Mouse (Mus musculus) stomach, postnatal 0 days (tissue): ENCODE results near the gene A4galt. TPM values are rescaled to one million over a fixed set of nuclear protein-coding genes. Genes with fewer than 3 reads are reported as not detected.
A peak's percentile ranks its signal among the peaks of the same experiment; 100 is the strongest.

Experiments
- ATAC-seq: fragments of 200-750 bp; cut with Nextera tagmentation; 2 replicates; pipeline ENCODE4 v1.8.0; 2017; ENCODE audit not compliant: low FRiP score, low TSS enrichment
- DNase-seq: peaks from one replicate; pipeline ENCODE4 v3.0.0-alpha.2; 2016; ENCODE audit warnings: low spot score
- H3K27ac ChIP-seq: fragments of 300-500 bp; sonication (generic); replicated peaks from 2 replicates; pipeline ENCODE4 v1.5.1; 2014; ENCODE audit warnings: mild to moderate bottlenecking, control low read depth
- H3K27me3 ChIP-seq: fragments of 300-500 bp; sonication (generic); 2 replicates; pipeline ENCODE4 v1.6.1; 2014; ENCODE audit warnings: low read length; ENCODE audit not compliant: control insufficient read depth, insufficient read depth
- H3K36me3 ChIP-seq: fragments of 300-500 bp; sonication (generic); 2 replicates; pipeline ENCODE4 v1.6.1; 2014; ENCODE audit warnings: low read length, mixed read lengths; ENCODE audit not compliant: control insufficient read depth, insufficient read depth
- H3K4me1 ChIP-seq: fragments of 300-500 bp; sonication (generic); replicated peaks from 2 replicates; pipeline ENCODE4 v1.6.1; 2014; ENCODE audit warnings: antibody characterized with exemption; ENCODE audit not compliant: control insufficient read depth, insufficient read depth
- H3K4me2 ChIP-seq: fragments of 300-500 bp; sonication (generic); replicated peaks from 2 replicates; pipeline ENCODE4 v1.6.1; 2014; ENCODE audit warnings: low read depth, mild to moderate bottlenecking, control low read depth, moderate library complexity
- H3K4me3 ChIP-seq: fragments of 300-500 bp; sonication (generic); 2 replicates; pipeline ENCODE4 v1.5.1; 2014; ENCODE audit warnings: low read depth, low read length, control low read depth
- H3K9ac ChIP-seq: fragments of 300-500 bp; sonication (generic); 2 replicates; pipeline ENCODE4 v1.6.1; 2014; ENCODE audit warnings: mild to moderate bottlenecking, low read length, control low read depth, mixed read lengths
- H3K9me3 ChIP-seq: fragments of 300-500 bp; sonication (generic); 2 replicates; pipeline ENCODE4 v1.6.1; 2016; ENCODE audit warnings: low read length; ENCODE audit not compliant: control insufficient read depth
- CTCF ChIP-seq: IDR thresholded peaks from 2 replicates; pipeline ENCODE4 v1.5.1; 2016; ENCODE audit warnings: antibody characterized with exemption, low read depth, mild to moderate bottlenecking, moderate library complexity
- EP300 ChIP-seq: optimal IDR thresholded peaks from 2 replicates; pipeline ENCODE3; 2016; ENCODE audit warnings: antibody characterized with exemption
- WGBS: fragments of 180-500 bp; shearing (Covaris S2); extraction: QIAGEN DNeasy Blood & Tissue Kit; methylation state at CpG from one replicate; pipeline ENCODE4 v1.1.7; 2014; 5-methylcytosine and 5-hydroxymethylcytosine counted together
- polyA plus RNA-seq: library from polyadenylated mRNA; unstranded; fragments of >200 nt; fragmentation: Nextera tagmentation; extraction: Ambion mirVana; gene quantifications from 2 replicates; pipeline ENCODE4 v1.2.1, GENCODE M21; 2015

A4galt gene
- polyA plus RNA-seq, 1 experiment from 2014 or later = 23.0 TPM

DNA sequence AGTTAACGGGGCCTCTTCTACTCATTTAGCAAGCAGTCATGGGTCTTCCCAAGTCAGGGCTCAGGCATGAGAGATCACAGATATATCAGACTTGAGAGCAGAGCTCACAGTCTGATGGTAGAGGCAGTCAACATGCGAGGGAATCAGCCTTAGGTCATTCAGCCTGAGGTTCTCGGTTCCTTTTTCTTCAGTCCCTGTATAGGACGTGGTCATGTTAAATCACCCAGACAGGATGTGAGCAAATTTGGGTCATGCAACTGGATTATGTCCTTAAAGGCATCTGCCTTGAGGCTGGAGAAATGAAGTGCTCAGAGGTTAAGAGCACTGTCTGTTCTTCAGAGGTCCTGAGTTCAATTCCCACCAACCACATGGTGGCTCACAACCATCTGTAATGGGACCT, 29.9 kb downstream of the A4galt start:
- no peak for DNase-seq
- H3K27me3 ChIP-seq = no peaks in the 10 kb centered on the region
- WGBS = 79% methylated on average over 4 of the region's 4 CpGs
- no peak for ATAC-seq
- H3K27ac ChIP-seq = no peak overlapping the region
- H3K36me3 ChIP-seq = no peaks in the 10 kb centered on the region
- no peak overlapping the region for H3K4me3 ChIP-seq
- H3K4me1 ChIP-seq = peaks cover 13% of the 10 kb centered on the region
- no peak overlapping the region for H3K4me2 ChIP-seq
- H3K9me3 ChIP-seq = no peaks in the 10 kb centered on the region
- H3K9ac ChIP-seq = no peak overlapping the region
- no peak for TF ChIP-seq EP300
- TF ChIP-seq CTCF = no peak

DNA sequence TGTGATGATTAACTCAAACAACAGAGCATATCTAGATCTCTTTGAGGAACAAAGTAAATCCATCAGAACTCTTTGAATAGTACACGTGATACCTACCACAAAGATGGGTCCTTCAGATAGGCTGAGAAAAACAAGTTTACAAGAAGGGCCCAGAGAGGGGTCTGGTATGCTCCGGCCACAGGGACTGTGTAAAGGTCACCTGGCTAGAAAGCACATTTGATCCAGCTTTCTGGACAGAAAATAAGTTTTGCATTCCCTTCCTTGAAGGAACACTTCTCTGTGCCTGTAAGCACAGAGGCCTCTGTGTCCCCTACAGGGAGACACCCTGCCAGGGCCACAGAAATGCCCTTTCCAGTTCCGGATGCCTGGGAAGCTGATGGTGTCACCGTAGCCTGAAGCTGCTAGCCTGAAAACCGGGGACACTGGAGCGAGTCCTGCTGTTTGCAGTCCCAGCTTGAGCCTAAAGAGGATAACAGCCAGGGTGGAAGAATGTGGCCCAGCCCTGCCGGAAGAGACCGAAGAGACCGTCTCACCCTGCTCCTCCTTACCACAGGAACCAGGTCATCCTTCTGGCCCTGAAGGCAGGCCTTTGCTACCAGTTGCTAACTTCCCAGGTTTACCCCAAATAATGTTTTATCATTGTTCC, 31.1 kb downstream of the A4galt start:
- no peak overlapping the region for H3K9ac ChIP-seq
- ATAC-seq = no peak
- H3K27me3 ChIP-seq = no peaks in the 10 kb centered on the region
- TF ChIP-seq CTCF (no peak), EP300 (no peak)
- no peaks in the 10 kb centered on the region for H3K9me3 ChIP-seq
- H3K4me2 ChIP-seq = no peak overlapping the region
- 0 out of 2 replicates have a peak overlapping the region, but pooled peaks have one; percentile 45 for H3K27ac ChIP-seq
- peaks cover 13% of the 10 kb centered on the region for H3K4me1 ChIP-seq
- no peak overlapping the region for H3K4me3 ChIP-seq
- H3K36me3 ChIP-seq = no peaks in the 10 kb centered on the region
- WGBS = 64% methylated on average over 9 of the region's 9 CpGs
- DNase-seq = no peak

- Histone ChIP-seq H3K9me3 (no peaks in the 10 kb centered on the region), H3K27ac (peak overlapping the region; percentile 86), H3K4me3 (no peak overlapping the region), H3K27me3 (no peaks in the 10 kb centered on the region), H3K4me2 (no peak overlapping the region), H3K36me3 (no peaks in the 10 kb centered on the region), H3K4me1 (no peaks in the 10 kb centered on the region; the same call in 1 of the 2 replicates), H3K9ac (no peak overlapping the region)
- TF ChIP-seq CTCF (no peak), EP300 (peak; percentile 30)
- ATAC-seq = peak; percentile 69; the same call in 1 of the 2 replicates
- no peak for DNase-seq
- WGBS = 35% methylated on average over 5 of the region's 5 CpGs
These were observed 36.0 kb downstream of the A4galt start for GRCm38 (mm10) chr15:83215322-83216216.

GRCm38 (mm10) chr15:83210229-83210628, 41.3 kb downstream of the A4galt start:
- ATAC-seq (0 out of 2 replicates have a peak, but pooled peaks have one; percentile 36), DNase-seq (peak; percentile 71)
- H3K27me3 ChIP-seq = no peaks in the 10 kb centered on the region
- no peaks in the 10 kb centered on the region for H3K36me3 ChIP-seq
- WGBS = 15% methylated on average over 11 of the region's 11 CpGs
- H3K27ac ChIP-seq = peak overlapping the region; percentile 46; the same call in 1 of the 2 replicates
- no peaks in the 10 kb centered on the region for H3K4me1 ChIP-seq
- H3K4me2 ChIP-seq = peak overlapping the region; percentile 49
- H3K9ac ChIP-seq = peak overlapping the region; percentile 36; the same call in 1 of the 2 replicates
- peak overlapping the region; percentile 29 for H3K4me3 ChIP-seq
- TF ChIP-seq CTCF (peak; percentile 84), EP300 (peak; percentile 22)
- H3K9me3 ChIP-seq = no peaks in the 10 kb centered on the region

DNA sequence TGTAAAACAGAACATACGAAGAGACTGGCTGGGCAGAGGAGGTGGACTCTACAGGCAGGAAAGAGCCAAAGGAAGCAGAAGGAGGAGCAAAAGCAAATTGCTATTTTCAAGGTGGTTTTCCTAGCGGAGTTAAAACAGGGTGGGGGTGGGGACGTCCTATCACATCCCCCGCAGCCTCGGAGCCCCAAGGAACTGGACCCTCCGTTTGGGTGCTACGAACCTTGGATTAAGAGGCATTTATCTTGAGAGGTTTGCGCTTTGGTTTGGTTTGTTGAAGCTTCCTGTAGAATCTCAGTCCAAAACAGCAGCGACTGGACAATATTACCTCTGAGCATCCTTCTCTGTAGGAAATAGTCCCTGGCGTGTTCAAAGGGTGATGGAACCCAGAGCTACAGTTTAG, 41.9 kb downstream of the A4galt start:
- Histone ChIP-seq H3K4me3 (peak overlapping the region; percentile 29), H3K9ac (peak overlapping the region; percentile 36), H3K27ac (peak overlapping the region; percentile 46), H3K36me3 (no peaks in the 10 kb centered on the region), H3K4me1 (no peaks in the 10 kb centered on the region), H3K27me3 (no peaks in the 10 kb centered on the region; the same call in 1 of the 2 replicates), H3K4me2 (peak overlapping the region; percentile 49), H3K9me3 (no peaks in the 10 kb centered on the region)
- 6% methylated on average over 10 of the region's 10 CpGs for WGBS
- TF ChIP-seq EP300 = no peak
- no peak for TF ChIP-seq CTCF
- DNase-seq (no peak), ATAC-seq (no peak; the same call in 1 of the 2 replicates)
